Mouse (Mus musculus) mesoderm, embryonic 11.5 days (tissue): ENCODE results near the gene Aff1.

ENCODE experiments used
- DNase-seq: peaks from one replicate; pipeline ENCODE4 v3.0.0-alpha.2; 2012; ENCODE audit warnings: low read depth, low spot score

The Aff1 gene

GRCm38 (mm10) chr5:103836148-103836784 lies 144.1 kb downstream of the Aff1 start:
- DNase-seq, result no peak

GRCm38 (mm10) chr5:103838550-103839264 lies 146.5 kb downstream of the Aff1 start:
- DNase-seq, result no peak

DNA sequence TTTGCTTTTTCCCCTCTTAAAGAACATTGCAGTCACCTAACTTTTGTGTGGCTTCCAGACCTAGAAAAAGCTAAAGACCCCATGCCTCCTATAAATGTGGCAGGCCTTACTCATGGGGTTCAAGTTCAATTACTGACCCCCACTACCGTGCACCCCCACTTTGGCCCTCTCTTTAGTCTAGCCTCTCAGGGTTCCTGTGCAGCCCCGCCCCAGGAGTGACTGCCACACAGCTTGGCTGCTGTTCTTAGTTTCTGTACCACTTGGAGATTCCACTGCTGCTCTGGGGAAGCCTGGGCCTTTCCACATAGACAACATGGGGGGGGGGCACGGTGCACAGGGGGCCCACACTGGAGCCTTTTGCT lies 147.1 kb downstream of the Aff1 start:
- DNase-seq, result no peak

- DNase-seq, result peak; percentile 57
Observed at GRCm38 (mm10) chr5:103843938-103844337, 151.8 kb downstream of the Aff1 start.

DNA sequence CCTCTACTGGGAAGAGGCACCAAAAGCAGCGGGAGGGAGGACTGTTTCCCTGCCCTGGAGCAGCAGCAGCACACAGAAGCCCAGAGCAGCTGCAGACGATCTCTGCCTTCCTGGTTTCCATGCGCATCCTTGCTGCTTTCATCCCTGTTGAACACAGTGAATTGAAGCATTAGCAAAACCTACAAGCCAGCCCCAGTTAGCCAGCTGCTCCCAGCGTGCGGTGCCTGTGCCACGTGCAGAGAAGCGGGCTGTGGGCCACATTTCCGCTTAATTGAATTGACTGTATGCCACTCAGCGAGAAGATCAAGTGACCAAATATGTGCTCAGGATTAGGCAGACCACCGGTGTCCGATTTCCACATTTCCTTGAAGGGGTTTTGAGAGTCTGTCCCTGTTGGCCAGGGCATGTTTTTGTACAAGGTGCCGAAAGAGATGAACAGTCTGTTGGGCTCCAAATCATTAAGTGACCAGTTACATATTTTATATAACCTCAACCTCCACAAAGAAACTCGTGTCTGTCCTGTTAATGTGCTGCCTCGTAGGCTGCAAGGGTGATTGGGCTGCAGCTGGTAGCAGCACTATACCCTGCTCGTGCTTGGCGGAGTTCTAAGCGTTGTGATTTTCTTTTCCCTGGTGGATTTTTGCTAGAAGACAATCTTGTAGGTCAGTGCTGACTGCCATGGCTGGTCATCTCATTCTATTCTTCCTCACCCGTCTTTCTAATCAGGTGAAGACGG lies 153.4 kb downstream of the Aff1 start:
- peak; percentile 60 for DNase-seq

DNA sequence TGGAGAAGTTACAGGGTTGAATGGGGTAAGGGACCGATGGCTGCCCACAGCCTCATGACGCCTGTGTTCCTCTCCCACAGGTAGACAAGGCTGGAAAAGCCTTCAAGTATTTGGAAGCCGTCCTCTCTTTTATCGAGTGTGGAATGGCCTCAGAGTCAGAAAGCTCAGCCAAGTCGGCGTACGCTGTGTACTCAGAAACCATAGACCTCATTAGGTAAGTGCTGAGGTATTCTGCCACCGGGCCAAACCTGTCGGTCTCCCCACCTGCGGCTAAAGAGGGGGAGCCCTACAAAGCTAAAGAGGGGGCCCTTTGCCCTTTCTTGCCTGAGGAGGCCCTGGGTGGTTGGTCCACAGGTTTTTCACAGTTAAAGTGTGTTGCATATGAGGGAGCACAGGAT lies 154.0 kb downstream of the Aff1 start:
- DNase-seq, result no peak

DNA sequence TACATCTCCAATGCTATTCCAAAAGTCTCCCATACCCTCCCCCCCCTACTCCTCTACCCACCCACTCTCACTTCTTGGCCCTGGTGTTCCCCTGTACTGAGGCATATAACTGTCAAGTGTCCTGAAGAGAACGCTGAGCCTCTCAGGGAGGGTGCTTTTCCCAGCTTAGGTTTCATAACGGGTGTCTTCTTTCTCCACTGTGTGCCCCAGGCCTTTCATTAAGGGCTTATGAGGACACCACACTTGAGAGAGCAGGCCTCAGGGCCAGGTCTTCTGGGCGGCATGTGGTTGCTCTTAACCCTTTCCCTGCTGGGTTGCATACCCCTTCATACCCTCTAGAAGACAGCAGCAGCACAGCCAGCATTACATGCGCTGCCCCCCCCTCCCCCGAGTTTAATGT lies 154.4 kb downstream of the Aff1 start:
- no peak for DNase-seq

DNA sequence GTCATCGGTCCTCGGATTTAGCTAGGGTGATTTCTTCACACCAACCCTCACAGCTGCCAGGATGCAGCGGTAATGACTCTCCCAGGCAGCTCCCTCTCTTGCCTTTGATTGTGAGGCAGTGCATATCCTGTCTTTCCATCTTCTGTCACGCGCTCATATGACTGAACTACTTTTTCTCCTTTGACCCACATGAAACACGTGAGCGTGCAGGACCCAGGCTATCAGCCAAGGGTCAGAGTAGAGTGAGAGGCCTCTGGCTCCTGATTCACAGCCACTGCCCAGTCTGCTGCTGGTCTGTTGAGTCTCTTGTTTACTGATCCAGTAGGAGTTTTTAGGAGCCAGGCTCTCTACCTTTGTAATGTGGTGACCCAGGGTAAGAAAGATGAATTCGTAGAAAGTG lies 156.4 kb downstream of the Aff1 start:
- no peak for DNase-seq

DNA sequence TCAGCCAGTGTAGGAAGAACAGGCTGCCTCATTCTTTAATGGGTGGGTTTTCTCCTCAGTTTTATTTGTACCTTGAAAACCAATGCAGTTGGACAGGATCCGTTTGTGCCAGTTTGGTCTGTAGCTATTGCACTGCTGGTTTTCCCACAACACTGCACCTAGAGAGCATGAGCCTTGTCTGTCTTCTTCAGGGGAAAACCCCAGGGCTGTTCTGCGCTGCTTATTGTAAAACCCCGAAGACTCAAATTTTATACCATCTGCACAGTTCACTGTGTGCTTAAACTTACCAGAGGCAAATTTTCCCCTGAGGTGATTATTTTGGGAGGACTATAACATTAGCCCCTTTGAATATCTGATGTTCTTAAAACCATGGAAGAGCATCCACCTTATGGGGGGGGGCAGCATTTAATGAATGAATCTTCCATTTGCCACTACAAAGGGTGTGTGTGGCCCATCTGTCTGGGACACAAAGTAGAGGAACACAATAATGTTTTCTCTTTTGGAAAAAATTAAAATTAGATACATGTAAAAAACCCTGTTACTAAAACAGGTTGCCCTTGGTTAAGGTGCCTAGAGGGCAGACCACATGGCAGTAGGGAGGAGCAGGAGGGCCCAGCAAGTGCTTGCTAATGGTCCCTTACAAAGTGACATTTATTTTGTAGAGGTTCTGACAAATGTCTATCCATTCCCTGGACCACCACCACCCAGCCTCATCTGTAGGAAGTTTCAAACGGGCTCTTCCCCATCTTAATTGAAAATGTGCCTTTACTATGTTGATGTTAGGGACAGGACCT lies 160.8 kb downstream of the Aff1 start:
- no peak for DNase-seq

GRCm38 (mm10) chr5:103854041-103854806 lies 162.1 kb downstream of the Aff1 start:
- no peak for DNase-seq

DNA sequence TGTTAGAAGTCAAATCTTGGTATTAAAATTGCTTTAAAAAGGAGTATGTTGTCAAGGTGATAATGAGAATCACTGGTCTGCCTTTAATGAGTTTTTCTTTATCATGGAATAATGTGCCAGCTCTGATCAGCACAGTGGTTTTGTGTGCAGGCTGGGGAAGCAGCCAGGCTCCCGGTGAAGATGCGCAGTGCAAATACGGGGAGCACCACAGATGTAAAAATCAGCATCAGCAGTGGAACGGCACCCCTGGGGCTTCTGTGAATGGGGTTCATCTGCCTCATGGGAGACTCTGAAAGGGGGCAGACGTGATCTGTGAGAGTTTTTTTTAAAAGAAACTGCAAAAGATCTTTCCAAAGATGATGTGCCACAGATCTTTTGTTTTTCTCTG lies 162.6 kb downstream of the Aff1 start:
- no peak for DNase-seq

DNA sequence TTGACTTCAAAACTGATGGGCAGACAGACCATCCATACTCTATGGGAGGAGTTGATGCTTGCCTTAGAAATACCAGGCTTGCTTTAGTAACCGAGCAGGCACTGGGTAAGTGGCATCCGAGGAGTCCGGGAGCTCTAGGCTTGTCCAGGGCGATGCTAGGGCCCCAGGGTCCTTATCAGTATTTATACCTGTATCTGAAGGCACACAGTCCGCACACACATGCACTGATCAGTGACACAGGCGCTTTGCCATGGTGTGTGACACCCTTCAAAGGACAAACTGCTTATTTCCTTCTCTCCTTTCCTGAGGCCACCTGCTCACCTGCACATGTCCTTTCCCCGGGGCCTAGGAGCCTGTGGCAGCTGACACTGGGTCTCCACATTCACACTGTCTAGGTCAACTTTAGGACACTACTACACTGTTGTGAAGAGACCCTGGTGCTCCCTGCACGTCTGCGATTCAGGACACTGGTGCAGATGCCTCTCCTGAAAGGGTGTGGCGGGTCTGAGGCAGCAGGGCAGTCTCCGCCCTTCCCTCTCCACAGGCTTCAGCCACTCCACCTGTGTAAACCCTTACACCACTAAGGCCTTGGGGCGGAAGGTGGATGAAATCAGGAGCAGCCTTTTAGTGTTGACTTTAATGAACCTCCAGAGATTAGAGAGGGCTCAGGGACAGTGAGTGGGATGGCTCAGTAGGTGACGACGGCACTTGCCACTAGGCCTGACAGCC lies 163.5 kb downstream of the Aff1 start:
- DNase-seq, result no peak

DNA sequence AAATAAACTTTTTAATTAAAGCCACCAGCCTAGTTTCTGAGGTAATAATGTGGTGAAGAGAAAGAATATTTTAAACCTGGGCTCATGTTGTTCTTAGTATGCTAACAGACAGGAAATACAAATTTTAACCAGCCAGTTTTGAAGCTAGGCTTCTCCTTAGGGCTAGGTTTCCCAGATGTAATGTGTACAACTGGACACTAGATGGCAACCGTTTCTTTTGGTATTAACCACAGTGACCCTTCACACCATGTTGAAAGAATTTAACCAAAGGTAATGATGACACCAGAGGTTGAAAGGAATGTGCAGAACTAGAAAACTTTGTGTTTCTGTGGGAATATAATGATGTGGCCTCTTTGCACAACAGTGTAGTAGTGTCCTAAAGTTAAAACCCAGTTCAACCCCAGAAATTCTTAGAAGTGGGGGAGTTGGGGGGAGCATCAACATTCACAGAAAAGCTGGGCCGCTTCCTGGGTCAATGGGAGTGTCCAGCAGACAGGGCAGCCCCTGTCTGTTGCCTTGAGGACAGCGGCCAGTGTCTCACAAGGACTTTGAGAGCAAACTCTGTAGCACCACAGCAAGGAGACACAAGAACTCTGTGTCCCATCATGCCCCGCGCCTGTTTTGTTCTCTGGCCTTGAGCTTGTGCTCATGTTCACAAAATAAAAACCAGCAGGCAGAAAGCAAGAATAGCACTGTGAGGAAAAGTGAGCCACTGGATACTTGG lies 164.3 kb downstream of the Aff1 start:
- DNase-seq, result peak; percentile 56

DNA sequence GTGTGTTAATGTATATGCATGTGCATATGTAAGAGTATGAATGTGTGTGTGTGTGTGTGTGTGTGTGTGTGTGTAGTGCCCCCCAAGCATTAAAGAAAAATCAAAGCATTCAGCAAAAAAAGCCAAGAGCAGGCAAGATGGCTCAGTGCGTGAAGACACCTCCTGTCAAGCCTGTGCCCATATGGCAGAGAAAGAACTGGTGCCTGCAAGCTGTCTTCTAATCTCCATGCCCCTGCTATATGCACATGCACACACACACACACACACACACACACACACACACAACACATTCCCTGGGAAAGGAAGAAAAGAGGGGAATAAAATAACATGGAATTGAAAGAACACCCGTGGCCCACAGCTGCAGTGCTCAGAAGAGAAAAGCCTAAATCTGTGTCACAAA lies 165.0 kb downstream of the Aff1 start:
- DNase-seq, result no peak

GRCm38 (mm10) chr5:103860622-103861021 lies 168.4 kb downstream of the Aff1 start:
- no peak for DNase-seq

DNA sequence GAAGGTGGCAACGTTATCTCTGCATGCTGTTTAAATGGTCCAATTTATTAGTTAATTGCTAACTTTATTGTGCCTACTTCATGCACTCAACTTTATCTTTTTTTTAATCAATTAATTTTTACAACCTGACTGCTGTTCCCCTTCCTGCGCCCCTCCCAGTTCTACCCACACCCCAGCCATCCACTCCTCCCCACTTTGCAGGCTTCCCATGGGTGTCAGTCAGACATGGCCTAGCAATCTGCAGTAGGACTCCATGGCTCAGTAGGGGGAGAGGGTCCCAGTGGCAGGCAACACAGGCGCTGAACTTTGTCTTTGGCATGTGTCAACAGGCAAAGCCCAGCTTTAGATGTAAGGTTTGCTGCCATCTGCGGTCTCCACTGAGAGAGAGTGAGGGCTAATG lies 171.6 kb downstream of the Aff1 start:
- DNase-seq, result no peak

DNA sequence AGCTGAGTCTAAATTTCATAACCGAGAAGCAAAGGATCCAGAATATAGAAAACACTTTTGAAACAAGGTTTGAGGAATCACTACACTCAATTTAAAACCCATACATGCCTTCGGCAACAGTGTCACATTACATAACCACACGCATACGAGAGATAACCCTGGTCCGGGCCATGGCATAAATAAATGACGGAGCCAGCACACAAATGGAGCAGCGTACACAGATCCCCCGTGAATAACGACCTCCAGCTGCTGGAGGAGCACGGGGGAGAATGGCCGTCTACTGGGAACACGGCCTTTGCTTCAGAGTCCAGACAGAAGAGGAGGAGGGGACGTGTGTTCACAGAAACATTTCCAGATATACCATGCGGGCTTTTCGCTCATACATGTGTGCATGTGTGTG lies 197.6 kb downstream of the Aff1 start:
- DNase-seq, result peak; percentile 21

DNA sequence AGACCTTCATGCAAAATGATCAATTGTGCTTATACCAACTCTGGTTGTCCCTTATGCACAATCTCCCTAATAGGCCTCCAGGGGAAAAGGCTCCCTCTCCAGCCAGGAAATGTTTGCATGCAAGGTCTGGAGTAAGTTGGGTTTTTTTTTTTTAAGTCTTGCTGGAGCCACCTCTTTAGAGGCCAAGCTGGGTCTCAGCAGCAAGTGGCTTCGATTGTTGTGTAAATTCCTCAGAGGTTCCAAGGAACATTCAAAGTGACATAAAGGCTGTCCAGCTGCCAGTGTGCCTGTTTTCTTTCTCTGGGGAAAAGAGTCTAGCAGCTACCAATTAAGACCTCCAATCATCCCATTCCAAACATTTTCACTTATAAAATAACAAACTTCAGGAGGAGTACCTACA lies 206.1 kb downstream of the Aff1 start:
- no peak for DNase-seq
